Mouse (Mus musculus) small intestine, adult 2 months (tissue): Measurements from ENCODE around the gene 1700109H08Rik. TPM values are rescaled to one million over a fixed set of nuclear protein-coding genes. Genes with fewer than 3 reads are reported as not detected.
"Not testable (repeated sequence)": the region's sequence is repeated elsewhere in the genome, so short reads cannot be mapped to it uniquely, and the experiment has no call there.

Experiments
- H3K27ac ChIP-seq: fragments of 200-500 bp; 2 replicates; pipeline ENCODE4 v1.5.1; 2012; ENCODE audit warnings: low read depth, low read length, control low read depth, inconsistent platforms; ENCODE audit not compliant: insufficient read depth
- H3K27me3 ChIP-seq: fragments of 200-500 bp; 2 replicates; pipeline ENCODE4 v1.6.1; 2012; ENCODE audit warnings: mild to moderate bottlenecking, moderate library complexity, low read length, inconsistent platforms; ENCODE audit not compliant: control insufficient read depth, insufficient read depth
- H3K36me3 ChIP-seq: fragments of 200-500 bp; 2 replicates; pipeline ENCODE4 v1.6.1; 2012; ENCODE audit warnings: mild to moderate bottlenecking, low read length, control low read depth, inconsistent platforms; ENCODE audit not compliant: control insufficient read depth, insufficient read depth
- H3K4me1 ChIP-seq: fragments of 200-500 bp; 2 replicates; pipeline ENCODE4 v1.6.1; 2012; ENCODE audit warnings: low read length, inconsistent platforms, mixed read lengths; ENCODE audit not compliant: control insufficient read depth, insufficient read depth, insufficient read length
- H3K4me3 ChIP-seq: fragments of 200-500 bp; 2 replicates; pipeline ENCODE4 v1.5.1; 2012; ENCODE audit warnings: low read depth, mild to moderate bottlenecking, control low read depth, inconsistent platforms, low read length, moderate library complexity
- CTCF ChIP-seq: fragments of 200-500 bp; IDR thresholded peaks from 2 replicates; pipeline ENCODE4 v1.5.1; 2012; ENCODE audit warnings: low read depth, mild to moderate bottlenecking, control low read depth, inconsistent platforms, low read length, moderate library complexity, mixed read lengths; ENCODE audit not compliant: insufficient replicate concordance, insufficient read length; ENCODE audit errors: extremely low read depth
- POLR2A ChIP-seq: fragments of 200-500 bp; IDR thresholded peaks from 2 replicates; pipeline ENCODE4 v1.6.1; 2012; ENCODE audit warnings: low read depth, mild to moderate bottlenecking, control low read depth, inconsistent platforms, low read length, moderate library complexity
- WGBS: fragments of 180-500 bp; shearing (Covaris S2); methylation state at CpG from one replicate; pipeline ENCODE4 v1.1.7; 2018; 5-methylcytosine and 5-hydroxymethylcytosine counted together
- polyA plus RNA-seq: library from polyadenylated mRNA; depleted of rRNA; stranded (reverse); fragments of >200 nt; gene quantifications from 2 replicates; pipeline ENCODE4 v1.2.3, GENCODE M21; 2012

1700109H08Rik gene
- polyA plus RNA-seq, 1 experiment: 0.90 TPM

DNA sequence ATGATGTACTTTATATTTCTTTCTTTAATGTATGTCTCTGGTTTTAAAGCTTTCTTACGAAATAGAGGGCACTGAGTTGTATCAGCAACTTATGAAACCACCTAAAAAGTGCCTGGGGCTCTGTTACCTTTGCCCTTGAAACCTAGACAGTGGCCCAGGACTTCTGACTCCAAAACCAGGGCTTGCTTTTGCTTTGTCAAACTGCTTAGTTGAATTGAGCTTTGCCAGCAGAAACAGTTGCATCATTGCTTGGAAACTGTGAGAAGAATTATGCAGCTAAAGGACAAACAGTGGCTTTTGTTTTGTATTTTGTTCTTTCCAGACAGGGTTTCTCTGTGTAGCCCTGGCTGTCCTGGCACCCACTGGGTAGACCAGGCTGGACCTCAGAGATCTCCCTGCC lies 28.9 kb downstream of the 1700109H08Rik start:
- peaks cover 6% of the 10 kb centered on the region for H3K36me3 ChIP-seq
- no peaks in the 10 kb centered on the region for H3K4me1 ChIP-seq
- H3K27ac ChIP-seq: no peak overlapping the region
- WGBS: 89% methylated on average over 1 of the region's 1 CpGs
- H3K4me3 ChIP-seq: no peak overlapping the region
- H3K27me3 ChIP-seq: no peaks in the 10 kb centered on the region
- TF ChIP-seq POLR2A (no peak), CTCF (no peak)

DNA sequence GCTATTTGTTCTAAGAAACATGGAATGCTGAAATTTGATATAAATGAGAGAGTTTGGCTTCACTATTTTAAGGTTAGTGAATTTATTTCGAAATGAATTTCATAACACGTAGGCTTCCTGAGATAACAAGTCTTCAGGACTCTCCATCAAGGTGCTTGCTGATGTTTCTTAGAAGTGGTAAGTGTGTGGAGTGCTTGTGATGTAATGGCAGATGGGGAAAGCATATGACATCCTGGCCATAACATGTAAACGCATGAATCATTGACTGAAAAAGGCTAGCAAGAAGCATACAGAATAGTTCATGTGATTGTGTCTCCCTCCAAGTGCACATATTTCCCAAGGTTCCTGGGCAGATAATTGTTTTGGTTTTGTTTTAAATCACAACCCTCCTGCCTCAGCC lies 29.4 kb downstream of the 1700109H08Rik start:
- no peak overlapping the region for H3K27ac ChIP-seq
- peaks cover 11% of the 10 kb centered on the region for H3K36me3 ChIP-seq
- WGBS: 92% methylated on average over 3 of the region's 3 CpGs
- H3K4me3 ChIP-seq: no peak overlapping the region
- TF ChIP-seq POLR2A (no peak), CTCF (no peak)
- H3K4me1 ChIP-seq: no peaks in the 10 kb centered on the region
- H3K27me3 ChIP-seq: no peaks in the 10 kb centered on the region

GRCm38 (mm10) chr5:3607114-3607513 lies 35.7 kb downstream of the 1700109H08Rik start:
- TF ChIP-seq POLR2A: no peak
- TF ChIP-seq CTCF: no peak
- H3K4me1 ChIP-seq: no peaks in the 10 kb centered on the region
- H3K27ac ChIP-seq: no peak overlapping the region
- peaks cover 30% of the 10 kb centered on the region for H3K36me3 ChIP-seq
- no peak overlapping the region for H3K4me3 ChIP-seq
- H3K27me3 ChIP-seq: no peaks in the 10 kb centered on the region
- WGBS: 95% methylated on average over 9 of the region's 9 CpGs

DNA sequence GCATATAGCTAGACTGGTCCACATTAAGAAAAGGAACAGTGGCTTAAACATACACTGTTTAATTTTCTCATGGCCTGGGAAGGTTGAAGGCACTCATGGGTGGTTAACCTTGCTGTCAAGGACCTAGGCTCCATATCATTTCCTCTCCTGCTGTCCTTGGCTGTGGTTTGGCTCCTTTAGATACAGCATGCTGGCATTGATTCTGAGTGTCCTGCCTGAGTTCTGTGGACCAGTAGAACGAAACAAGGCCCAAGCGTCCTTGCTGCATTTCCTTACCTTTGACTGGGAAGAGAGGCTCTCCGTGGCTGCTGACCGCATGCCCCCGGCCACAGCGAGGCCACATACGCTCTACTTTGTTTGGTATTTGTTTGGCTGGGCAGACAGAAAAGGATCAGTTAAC lies 37.9 kb downstream of the 1700109H08Rik start:
- TF ChIP-seq CTCF: no peak
- no peak for TF ChIP-seq POLR2A
- H3K36me3 ChIP-seq: peaks cover 34% of the 10 kb centered on the region
- H3K27ac ChIP-seq: no peak overlapping the region
- no peaks in the 10 kb centered on the region for H3K27me3 ChIP-seq
- WGBS: 98% methylated on average over 7 of the region's 7 CpGs
- no peaks in the 10 kb centered on the region for H3K4me1 ChIP-seq
- no peak overlapping the region for H3K4me3 ChIP-seq

- 99% methylated on average over 2 of the region's 2 CpGs for WGBS
- H3K4me3 ChIP-seq, H3K27me3 ChIP-seq, H3K4me1 ChIP-seq, H3K27ac ChIP-seq: not testable (repeated sequence)
- peaks cover 21% of the 10 kb centered on the region for H3K36me3 ChIP-seq
These were observed 40.5 kb downstream of the 1700109H08Rik start for GRCm38 (mm10) chr5:3611835-3612234.

DNA sequence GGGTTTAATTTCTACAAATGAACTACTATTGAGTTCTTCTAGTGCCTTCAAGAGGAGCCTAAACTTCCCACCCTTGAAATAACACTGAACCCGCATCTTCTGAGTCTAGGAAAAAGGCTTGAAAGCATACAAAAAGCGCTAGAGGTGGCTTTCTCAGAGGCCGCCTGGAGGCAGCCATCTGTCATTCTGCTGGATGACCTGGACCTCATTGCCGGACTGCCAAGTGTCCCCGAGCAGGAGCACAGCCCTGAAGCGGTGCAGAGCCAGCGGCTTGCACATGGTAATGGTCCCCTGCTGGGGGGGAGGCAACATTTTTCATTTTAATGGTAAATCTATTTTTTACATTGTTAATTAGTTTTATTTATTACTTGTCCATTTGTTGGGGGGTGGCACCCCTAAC lies 49.1 kb downstream of the 1700109H08Rik start:
- Histone ChIP-seq H3K4me1 (no peaks in the 10 kb centered on the region), H3K27me3 (no peaks in the 10 kb centered on the region), H3K4me3 (no peak overlapping the region), H3K27ac (no peak overlapping the region), H3K36me3 (peaks cover 46% of the 10 kb centered on the region)
- TF ChIP-seq POLR2A (no peak), CTCF (no peak)
- WGBS: 93% methylated on average over 7 of the region's 7 CpGs

DNA sequence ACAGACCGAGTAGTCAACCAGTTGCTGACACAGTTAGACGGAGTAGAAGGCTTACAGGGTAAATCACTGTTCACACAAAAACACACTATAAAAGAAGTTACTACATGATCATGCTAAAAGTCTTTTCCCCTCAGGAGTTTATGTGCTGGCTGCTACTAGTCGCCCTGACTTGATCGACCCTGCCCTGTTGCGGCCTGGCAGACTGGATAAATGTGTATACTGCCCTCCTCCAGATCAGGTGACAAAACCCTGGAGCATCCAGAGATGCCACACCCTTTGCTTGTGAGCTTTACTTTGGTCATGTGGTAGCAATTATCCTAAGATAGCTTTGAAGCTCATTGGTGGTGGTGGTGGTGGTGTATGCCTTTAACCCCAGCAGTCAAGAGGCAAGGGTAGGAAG lies 58.7 kb downstream of the 1700109H08Rik start:
- no peak overlapping the region for H3K27ac ChIP-seq
- TF ChIP-seq POLR2A: no peak
- TF ChIP-seq CTCF: no peak
- H3K36me3 ChIP-seq: peaks cover 29% of the 10 kb centered on the region
- WGBS: 94% methylated on average over 5 of the region's 5 CpGs
- H3K4me3 ChIP-seq: no peak overlapping the region
- H3K4me1 ChIP-seq: no peaks in the 10 kb centered on the region
- no peaks in the 10 kb centered on the region for H3K27me3 ChIP-seq

GRCm38 (mm10) chr5:3631512-3632271 lies 60.3 kb downstream of the 1700109H08Rik start:
- H3K36me3 ChIP-seq: peaks cover 24% of the 10 kb centered on the region
- 86% methylated on average over 16 of the region's 16 CpGs for WGBS
- H3K27ac ChIP-seq: no peak overlapping the region
- no peak overlapping the region for H3K4me3 ChIP-seq
- TF ChIP-seq POLR2A: no peak
- no peak for TF ChIP-seq CTCF
- no peaks in the 10 kb centered on the region for H3K4me1 ChIP-seq
- no peaks in the 10 kb centered on the region for H3K27me3 ChIP-seq
